Mouse (Mus musculus): ENCODE data around the gene Dusp15.

Gene Dusp15

DNA sequence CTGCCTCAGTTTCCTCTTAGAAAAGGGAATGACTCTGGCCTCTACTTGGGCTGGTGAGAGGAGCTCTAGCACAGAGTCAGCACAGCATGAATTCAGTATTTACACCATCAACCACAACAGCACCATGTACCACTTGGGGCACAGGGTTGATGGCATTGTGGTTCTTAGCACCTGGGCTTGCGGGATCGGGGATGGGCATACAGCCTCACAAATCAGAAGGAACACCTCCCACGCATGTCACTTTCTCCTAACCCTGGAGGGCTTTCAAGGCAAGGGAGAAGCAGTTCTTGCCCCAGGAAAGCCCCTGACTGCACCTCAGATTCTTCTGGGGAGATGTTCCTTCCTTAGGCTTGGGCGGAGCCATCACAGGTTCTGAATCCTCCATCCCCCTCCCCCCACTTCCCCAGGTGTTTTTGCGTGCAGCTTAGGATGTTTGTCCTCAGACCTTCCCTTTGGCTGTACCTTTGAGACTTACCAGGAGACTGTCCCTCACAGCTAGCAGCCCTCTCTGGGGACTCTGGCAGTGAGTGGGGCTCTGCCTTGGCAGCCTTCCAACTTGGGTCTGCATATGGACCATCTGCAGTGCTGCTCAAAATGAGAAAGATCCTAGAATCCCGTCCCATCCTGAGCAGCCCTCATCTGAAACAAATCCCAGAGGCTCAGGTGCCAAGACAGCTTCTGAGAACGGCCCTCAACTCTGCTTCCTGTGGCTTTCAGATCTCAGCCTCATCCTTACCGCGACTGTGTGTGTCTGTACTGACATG is 45.0 kb downstream of the Dusp15 start:
- DNase-seq (ENCODE audit: low spot score): no peak

DNA sequence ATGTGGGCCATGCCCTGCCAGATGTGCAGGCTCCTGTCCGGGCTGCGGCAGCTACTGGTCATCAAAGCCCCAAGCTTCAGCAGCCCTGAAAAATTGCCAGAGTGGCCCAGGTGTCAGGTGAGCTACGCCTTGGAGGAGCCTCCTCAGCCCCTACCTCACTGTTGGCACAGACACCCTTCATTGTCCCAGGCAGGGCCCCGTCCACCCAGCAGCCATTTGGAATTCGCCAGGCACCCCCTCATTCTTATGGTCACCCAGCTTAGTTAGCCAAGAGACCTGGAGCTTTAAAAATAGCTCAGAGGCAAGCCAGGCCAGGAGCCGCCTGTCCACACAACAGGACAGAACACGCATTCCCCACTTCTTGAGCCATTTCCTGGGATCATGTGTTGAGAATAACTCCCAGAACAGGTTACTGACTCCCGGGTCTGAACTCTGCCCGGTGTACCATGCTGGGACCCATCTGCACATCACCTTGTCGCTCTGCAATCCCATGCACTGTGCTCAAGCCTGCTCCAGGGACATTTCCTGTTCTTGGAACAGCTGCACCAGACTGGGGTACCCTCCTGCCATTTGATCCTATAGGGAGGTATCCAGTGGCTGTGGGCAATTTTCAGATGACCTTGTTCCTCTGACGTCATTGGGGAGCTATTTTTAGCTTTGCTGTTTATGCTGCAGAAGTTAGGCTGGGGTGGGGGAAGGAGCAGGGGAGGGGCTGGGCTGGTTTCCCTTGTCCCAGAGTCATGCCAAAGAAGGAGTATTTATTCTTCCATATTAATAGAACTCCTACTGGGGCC is 46.3 kb downstream of the Dusp15 start:
- no peak for DNase-seq (ENCODE audit: low spot score)

DNA sequence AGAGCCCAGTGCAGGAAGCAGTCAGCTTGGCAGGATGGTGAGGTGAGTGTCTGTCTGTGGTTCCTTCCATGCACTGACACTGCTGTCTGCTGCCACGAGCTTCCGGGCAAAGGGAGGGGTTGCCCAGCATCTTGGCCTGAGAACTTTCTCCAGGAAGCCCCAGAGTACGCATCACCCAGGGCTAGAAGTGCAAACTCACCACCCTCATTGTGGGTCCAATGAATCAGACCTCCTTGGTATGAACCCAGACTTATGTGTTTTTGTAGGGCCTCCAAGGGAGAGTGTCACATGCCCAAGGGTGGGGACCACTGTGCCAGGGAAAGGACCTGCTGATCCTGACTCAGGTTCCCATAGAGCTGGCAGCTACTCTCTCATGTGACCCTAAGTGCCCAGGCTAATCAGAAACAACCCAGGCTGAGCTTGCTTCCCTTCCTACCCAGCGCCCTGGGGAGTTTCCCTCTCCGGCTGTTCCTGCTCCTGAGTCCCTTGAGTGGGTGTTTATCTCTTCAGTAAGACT is 47.3 kb downstream of the Dusp15 start:
- no peak for DNase-seq (ENCODE audit: low spot score)

DNA sequence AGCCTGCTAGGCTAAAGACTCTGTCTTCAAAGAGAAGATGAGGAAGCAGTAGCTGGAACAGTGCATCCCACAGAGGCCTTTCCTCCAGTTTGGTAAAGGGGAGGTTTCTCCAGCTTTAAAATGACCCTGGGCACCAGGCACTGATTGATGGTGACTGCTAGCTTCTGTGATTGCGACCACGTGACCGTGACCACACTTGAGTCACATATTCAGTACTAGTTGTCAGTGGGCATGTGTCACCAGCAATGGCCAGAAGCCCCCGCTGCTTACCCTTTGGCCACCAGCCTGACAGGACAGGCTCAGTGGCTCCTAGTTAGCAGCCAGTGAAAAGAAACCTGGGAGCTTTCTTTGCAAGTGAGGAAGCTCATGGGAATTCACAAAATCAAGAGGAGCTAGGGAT is 47.9 kb downstream of the Dusp15 start:
- DNase-seq (ENCODE audit: low spot score): peak; percentile 26

DNA sequence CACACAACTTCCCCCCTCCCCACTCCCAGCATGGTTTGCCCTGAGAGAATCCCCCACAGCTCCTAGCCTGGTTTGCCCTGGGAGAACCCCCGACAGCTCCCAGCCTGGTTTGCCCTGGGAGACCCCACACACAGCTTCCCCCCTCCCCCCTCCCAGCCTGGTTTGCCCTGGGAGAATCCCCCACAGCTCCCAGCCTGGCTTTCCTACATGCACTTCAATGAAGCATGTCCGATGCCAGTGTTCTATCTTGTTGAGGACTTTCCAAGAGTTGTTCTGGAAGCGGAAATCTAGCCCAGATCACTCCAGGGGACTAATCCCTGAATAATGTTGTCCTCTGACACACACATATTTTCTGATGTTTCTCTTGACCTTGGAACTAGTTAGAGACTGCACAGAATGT is 48.8 kb downstream of the Dusp15 start:
- no peak for DNase-seq (ENCODE audit: low spot score)

DNA sequence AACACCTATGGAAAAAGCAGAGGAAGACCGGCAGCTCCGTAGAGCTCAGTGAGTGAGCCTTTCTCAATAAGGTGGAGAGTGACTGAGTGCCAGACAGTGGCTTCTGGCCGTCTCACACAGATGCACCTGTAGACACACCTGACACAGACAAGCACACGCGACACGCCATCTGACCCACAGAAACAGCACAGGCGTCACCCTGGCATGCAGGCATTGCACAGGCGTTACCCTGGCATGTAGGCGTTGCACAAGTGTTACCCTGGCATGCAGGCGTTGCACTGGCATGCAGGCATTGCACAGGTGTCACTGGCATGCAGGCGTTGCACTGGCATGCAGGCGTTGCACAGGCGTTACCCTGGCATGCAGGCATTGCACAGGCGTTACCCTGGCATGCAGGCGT is 50.2 kb downstream of the Dusp15 start:
- DNase-seq (ENCODE audit: low spot score): no peak

DNA sequence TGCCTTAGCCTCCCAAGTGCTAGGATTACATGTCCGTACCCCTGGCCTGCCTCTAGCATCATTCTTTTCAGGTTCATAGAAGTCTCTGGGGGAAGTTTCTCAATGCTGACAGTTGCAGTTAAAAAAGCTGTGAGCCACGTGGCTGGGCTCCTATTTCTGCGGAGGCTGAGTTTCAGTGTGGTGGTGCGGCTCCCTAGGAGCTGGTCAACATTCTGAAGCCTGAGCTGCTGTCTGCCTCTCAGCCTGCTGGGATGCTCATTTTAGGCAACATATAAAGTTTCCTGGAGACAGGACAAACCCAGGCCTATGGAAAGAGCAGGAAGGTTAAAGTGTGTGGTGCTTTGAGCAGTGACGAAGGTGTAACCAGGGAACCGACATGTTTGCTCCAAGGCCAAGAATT is 52.5 kb downstream of the Dusp15 start:
- DNase-seq (ENCODE audit: low spot score): no peak

DNA sequence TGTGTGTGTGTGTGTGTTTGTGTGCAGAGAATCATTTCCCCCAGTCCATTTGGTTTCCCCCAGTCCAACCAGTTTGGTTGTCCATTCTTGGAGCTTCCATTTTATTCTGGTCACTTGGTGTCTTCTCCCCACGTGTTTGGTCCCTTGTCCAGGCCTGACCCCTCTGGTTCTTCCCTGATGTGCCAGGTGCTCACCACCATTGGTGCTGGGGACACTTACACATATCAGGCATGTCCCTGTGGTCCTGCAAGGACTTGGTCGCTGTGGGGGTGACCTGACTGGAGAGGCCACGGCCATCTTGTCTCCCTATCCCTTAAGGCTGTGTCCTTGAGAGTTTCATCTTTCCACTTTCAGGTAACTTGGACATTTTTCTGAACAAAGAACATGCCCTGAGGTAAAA is 54.6 kb downstream of the Dusp15 start:
- no peak for DNase-seq (ENCODE audit: low spot score)

DNA sequence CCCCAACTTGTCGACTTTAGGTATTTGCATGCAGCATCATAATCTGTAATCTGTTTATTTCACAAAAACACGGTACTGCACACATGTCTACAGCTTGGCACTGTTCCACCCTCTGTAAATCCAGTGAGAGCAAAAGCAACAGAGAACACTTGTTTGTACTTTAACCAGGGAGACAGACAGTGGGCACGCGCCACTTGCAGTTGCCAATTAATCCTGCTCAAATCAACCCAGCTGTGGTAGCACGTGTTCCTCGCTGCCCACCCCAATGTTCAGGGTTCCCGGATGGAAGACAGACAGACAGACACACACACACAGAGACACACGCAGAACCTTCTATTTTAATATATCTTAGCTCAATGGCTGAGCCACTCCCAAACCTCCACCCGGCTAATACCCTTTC is 55.7 kb downstream of the Dusp15 start:
- DNase-seq (ENCODE audit: low spot score): no peak

All from lung, postnatal 25 days (tissue).